Mouse (Mus musculus) heart, adult 2 months (tissue): ENCODE measurements around the gene Cdhr4.

ENCODE experiments used
- CTCF ChIP-seq: fragments of 200-600 bp; IDR thresholded peaks from 2 replicates; pipeline ENCODE4 v1.8.1; 2022; ENCODE audit warnings: antibody characterized with exemption, mild to moderate bottlenecking, moderate library complexity
- EP300 ChIP-seq: fragments of 200-500 bp; IDR thresholded peaks from 2 replicates; pipeline ENCODE4 v1.6.1; 2011; ENCODE audit warnings: low read depth, low read length, control low read depth; ENCODE audit not compliant: insufficient read depth
- POLR2A ChIP-seq: fragments of 200-500 bp; IDR thresholded peaks from 2 replicates; pipeline ENCODE4 v1.6.1; 2011; ENCODE audit warnings: mild to moderate bottlenecking, low read depth, low read length, control low read depth; ENCODE audit not compliant: insufficient read depth

- no peak for TF ChIP-seq CTCF
- TF ChIP-seq POLR2A = no peak
- TF ChIP-seq EP300 = no peak
These were observed 716 bp downstream of the Cdhr4 start for GRCm38 (mm10) chr9:107993013-107993412.
